Mouse (Mus musculus): ENCODE results near the gene Gm45062.
A peak's percentile ranks its signal among the peaks of the same experiment; 100 is the strongest.
"Not testable (repeated sequence)": the region's sequence is repeated elsewhere in the genome, so short reads cannot be mapped to it uniquely, and the experiment has no call there.

Gene Gm45062

DNA sequence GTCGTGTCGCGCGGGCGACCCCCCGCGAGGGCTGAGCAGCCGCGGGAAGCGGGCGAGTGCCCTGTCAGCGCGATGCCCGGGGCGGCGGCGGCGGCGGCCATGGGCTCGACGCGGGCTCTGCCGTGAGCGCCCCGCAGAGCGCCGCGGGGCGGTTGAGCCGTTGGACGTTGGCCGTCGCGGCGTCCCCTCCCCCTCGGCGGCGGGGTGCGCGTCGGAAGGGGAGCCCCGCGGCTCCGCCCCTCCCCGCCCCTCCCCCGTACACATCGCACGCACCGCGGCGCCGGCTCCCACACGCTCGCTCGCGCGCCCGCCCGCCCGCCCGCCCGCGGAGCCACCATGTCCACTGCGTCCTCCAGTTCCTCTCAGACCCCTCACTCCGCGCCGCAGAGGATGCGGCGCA is 250.3 kb downstream of the Gm45062 start, which contains the start of gene Glcci1:
Gene Glcci1 (plus strand): TSS at position 50 of the 400 bp plus-strand sequence.
- peak; percentile 69 for DNase-seq (ENCODE audit: low spot score)

DNA sequence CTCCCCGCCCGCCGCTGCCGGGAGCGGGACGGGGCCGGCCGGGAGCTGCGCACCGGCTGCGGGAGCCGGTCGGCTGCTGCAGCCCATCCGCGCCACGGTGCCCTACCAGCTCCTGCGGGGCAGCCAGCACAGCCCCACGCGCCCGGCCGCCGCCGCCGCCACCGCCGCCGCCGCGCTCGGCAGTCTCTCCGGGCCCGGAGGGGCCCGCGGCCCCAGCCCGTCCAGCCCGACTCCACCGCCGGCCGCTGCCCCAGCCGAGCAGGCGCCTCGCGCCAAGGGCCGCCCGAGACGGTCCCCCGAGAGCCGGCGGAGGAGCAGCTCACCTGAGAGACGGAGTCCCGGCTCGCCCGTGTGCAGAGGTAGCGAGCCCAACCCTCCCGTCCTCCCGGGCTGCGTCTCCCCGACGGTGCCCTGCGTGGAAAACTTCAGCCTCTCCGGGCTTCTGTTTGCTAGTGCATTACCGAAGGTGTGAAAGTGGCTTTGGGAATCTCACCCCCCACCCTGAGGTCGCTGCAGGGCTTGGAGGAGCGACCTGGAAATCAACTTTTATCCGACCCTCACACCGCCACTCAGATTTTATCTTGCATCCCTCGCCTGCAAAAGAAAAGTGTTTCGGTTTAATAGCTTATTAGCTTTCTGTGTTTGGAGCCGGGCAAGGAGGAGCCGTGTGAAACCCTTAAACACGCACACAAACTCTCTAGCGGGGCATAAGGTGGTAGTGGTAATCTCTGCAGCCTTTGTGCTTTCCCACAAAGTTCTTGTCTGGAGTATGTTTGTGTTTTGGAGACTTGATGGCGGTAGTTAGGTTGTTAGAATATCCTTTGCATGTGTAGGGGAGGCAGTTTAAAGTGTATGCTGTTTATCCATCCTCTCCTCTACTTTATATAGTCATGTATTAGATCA is 251.0 kb downstream of the Gm45062 start:
- peak; percentile 39 for DNase-seq (ENCODE audit: low spot score)

DNA sequence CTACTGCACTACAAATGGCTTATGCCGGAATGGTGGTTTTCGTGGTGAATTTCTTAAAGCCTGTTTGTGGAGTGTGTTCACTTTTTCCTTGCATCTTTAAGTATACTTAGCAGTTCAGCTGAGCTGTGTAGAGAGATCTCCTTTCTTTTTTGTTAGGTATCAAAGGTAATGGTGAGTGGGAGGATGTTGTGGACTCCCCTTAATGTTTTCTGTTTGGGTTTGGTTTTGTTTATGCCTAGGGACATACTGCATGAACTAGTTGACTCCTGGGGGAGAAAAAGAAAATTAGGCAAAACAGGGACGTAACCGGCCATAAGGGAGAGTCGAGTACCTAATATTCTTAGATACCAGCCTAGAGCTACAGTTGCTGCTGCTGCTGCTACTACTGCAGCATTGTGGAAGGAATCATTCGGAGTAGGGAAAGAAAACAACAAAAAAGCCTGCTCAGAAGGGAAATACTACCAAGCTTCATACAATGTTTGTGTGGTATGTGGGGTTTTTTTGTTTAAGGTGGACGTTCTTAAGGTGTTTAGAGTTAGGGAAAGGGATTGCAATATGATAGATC is 251.7 kb downstream of the Gm45062 start:
- no peak for DNase-seq (ENCODE audit: low spot score)

DNA sequence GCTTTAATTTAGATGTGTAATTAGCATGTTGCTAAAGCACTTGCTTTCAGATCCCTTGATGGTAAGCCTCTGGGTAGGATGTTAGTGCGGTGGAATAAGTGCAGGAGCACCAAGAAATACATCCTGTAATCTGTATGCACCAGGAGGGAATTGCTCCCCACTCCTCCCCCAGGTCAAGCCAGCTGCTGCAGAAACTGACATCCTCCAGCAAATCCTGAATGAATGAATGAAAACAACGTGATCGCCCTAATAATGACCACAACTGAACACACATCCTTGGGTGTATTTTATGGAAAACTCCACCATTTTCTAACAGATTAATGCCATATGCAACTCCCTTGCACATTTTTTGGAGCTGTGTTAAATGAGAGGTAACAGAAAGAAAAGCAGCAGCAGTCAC is 252.2 kb downstream of the Gm45062 start:
- no peak for DNase-seq (ENCODE audit: low spot score)

DNA sequence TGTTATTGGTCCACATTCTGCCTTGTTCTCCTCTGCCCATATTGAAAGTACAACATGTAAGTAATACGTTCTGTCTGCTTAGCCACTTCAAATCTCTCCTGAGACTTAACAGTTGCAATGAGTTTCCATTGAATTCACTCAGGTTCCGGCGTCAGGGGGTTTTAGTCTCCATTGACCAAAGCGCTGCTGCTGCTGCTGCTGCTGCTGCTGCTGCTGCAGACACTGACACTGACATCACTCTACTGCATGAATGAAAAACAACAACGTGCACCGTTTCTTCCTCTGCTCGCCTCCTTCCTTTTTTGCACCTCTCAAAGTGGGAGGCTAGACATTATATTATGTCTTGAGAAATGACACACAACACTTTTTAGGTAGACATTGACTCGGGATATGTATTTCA is 253.2 kb downstream of the Gm45062 start:
- no peak for DNase-seq (ENCODE audit: low spot score)

DNA sequence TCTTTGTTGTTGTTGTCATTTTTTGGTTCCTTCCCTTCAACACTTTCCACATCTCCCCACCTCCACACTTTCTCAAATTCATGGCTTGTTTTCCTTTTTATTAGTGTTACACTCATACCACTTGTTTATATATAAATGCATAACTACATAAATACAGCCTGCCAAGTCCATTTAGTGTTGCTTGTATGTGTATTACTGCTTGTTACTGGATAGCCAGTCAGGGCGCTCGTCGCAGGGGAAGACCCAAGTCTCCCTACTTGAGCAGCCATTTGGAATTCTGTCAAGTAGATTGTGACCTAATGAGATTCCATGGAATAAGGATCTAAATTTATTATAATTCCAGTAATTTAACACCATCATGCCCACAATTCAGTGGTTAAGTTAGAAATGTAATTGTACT is 260.4 kb downstream of the Gm45062 start:
- no peak for DNase-seq (ENCODE audit: low spot score)

DNA sequence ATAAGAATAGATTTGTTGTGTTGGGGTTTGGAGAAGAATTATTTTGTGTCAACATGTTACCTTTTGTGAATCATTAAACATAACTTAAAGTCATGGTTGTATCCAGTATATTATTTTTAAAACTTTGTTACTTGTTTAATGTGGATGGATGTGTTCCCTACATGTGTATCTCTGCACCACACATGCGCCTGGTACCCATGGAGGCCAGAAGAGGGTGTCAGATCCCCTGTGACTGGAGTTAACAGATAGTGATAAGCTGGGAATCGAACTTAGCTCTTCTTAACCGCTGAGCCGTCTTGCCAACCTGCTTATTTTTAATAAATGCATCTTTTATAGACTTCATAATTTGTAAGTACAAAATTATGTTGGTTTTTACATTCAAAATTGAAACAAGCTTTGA is 262.0 kb downstream of the Gm45062 start:
- DNase-seq (ENCODE audit: low spot score) = no peak

DNA sequence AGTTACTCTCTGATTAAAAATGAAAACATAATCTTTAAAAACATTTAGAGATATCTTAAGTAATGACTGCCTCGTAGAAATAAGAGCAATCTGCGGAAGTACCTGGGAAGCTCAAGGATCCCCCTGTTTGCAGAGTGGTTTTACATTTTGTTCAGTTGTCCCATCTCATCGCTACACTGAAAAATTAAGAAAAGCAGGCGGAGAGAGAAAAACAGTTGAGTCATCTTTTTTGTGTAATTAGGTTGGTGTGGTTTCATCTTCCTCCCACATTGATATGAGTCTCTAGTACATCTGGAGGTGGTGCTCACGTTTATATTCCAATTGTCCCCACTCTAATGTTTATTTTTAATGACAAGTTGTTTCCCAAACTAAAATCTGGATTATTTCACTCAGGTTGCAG is 265.5 kb downstream of the Gm45062 start:
- no peak for DNase-seq (ENCODE audit: low spot score)

DNA sequence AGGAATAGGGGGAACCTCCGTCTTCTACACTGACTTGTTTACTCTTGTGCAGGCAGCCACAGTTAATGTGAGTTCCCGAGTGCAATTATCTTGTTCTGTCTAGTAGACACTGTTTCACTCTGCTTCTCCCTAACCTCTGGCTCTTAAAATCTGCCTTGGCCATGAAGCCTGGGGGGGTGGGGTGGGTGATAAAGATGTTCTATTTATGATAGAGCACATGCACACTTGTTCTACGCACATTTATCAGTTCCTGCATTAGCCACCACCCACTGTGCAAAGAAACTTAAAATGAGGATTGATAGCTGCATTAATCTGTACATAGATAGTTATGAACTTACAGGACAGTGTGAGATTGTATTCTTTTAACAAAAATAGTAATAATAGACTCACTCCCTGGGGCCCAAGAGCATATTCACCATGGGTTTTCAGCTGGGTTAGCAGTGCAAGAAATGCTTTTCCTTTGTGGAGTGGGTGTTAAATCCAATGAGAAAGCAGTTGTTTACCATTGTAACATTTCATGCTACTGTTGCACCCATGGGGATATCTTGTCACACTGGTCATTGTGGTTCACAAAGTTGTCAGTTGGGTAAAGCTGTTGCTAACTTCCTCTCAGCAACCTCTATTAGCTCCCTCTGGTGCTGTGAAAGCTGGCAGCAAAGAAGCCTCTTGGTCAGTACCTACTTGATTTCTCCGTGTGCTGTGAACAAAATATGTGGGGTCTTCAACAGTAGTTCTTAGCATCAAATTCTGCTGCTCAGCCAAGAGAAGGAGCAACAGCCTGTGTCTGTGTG is 272.0 kb downstream of the Gm45062 start:
- no peak for DNase-seq (ENCODE audit: low spot score)

DNA sequence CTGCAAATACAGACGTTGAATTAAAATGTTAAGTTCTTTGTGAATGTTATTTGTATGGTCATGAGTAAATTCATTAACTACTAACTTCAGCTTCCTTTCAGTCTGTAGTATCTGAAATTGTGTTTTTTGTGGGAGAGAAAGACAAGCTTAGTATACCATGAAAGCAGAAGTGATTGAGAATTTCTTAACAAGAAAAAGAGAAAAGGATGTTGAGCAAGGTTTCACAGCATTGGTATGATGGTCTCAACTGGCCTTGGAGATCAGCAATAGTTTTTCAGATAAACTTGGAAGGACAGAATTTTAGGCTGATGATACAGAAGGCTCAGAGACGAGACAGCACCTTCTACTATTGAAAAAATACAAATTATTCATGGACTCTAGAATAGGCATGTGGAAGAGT is 277.7 kb downstream of the Gm45062 start:
- DNase-seq (ENCODE audit: low spot score) = no peak

DNA sequence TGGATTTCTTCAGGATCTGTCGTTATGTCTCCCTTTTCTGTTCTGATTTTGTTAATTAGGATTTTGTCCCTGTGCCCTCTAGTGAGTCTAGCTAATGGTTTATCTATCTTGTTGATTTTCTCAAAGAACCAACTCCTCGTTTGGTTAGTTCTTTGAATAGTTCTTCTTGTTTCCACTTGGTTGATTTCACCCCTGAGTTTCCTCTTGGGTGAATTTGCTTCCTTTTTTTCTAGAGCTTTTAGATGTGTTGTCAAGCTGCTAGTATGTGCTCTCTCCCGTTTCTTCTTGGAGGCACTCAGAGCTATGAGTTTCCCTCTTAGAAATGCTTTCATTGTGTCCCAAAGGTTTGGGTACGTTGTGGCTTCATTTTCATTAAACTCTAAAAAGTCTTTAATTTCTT is 282.3 kb downstream of the Gm45062 start:
- not testable (repeated sequence) for DNase-seq (ENCODE audit: low spot score)

DNA sequence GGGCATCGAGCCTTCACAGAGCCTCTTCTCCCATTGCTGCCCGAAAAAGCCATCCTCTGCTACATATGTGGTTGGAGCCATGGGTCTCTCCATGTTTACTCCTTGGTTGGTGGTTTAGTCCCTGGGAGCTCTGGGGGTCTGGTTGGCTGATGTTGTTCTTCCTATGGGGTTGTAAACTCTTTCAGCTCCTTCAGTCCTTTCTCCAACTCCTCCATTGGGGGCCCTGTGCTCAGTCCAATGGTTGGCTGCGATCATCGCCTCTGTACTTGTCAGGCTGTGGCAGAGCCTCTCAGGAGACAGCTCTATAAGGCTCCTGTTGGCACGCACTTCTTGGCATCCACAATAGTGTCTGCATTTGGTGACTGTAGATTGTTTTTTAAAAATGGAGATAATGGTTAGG is 285.6 kb downstream of the Gm45062 start:
- DNase-seq (ENCODE audit: low spot score) = no peak

DNA sequence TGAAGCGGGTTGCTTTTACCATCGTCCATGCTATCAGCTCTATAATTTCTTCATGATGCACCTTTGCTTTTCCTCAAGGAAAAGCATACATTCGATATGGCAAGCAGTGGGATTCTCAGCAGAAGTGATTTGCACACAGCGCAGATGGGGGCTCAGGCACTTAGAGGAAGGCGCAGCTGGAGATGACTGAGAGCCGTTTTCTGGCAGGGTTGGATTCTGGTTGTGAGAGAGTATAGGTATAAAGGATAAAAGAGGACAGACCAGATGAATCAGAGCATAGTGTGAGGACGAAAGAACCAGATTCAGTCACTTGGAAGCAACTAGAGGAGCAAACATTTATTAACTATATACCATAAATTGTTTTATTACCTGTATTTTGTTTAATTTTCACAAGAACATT is 286.5 kb downstream of the Gm45062 start:
- DNase-seq (ENCODE audit: low spot score) = no peak

DNA sequence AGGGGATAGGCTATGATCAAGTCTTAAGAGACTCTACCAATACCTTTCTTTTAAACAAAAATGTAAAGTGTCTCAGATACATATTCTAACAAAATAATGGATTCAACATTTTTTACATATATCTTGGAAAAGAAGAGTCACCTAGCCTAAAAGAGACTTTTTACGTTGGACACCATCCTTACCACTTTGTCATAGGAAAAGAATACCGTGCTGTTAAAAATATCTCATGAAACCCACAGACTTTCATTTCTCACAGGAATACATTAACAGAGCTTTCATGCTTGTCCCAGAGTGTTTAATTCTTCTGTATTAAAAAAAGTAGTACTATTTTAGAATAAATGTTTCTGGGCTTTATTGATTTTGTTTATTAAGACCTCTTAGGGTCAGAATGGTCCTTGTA is 291.9 kb downstream of the Gm45062 start:
- DNase-seq (ENCODE audit: low spot score) = no peak

DNA sequence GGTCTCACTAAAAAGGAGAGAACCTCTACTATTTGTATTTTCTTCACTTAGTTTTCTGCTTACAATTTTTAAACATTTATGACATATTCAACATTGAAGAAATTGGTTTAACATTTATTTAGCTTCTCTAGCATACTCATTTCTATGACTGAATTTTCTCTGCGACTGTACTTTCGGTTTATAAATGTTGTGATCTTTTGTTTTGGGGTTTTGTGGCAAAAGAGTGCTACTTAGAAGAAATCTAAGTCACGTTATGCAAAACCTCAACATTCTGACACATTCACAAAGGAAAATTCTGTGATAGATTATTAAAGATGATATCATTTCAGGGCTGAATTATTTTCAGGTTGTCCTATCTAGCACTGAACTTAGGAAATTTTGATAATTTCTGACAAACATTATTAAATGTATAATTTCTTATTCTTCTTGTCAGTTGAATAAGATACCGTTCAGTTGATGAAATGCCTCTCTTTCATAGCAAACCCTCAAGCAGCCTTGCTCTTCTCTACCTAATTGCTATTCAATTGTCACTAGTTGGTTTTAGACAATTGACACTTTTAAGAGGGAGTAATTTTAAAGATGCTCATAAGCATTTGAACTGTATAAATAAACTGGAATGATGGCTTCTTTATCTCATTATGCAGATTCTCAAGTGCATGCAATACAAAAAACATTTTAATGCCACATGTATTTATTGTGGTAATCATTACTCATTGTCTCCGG is 297.8 kb downstream of the Gm45062 start:
- DNase-seq (ENCODE audit: low spot score) = no peak

DNA sequence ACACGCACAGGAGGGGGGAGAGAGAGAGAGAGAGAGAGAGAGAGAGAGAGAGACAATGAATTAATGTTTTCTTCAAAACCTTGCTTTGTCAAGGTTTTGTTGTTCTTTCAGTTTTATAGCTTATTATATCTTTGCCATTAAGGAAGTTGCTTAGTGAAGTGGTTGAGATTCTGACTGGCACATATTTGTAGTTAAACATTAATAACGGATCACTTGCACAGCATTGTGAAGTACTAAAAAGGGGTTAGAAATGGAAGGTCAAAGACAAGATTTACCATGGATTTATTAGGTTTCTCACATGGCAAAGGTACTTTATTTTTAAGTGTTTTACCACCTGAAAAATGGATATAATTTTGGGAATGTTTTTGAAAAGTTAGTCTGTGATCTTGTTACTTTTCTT is 301.4 kb downstream of the Gm45062 start:
- DNase-seq (ENCODE audit: low spot score) = no peak

DNA sequence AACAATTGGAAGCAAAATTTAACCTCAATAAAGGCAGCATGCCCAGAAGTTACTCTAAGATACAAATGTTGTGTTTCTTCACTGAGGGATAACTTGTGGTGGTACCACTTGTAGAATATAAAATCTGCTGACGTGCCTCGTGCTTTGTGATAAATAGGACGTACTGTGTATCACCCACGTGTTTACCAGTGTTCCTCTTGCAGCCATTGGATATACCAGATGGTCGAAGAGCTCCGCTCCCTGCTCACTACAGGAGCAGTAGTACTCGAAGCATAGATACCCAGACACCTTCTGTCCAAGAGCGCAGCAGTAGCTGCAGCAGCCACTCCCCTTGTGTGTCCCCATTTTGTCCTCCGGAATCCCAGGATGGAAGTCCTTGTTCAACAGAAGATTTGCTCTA is 323.1 kb downstream of the Gm45062 start:
- no peak for DNase-seq (ENCODE audit: low spot score)

DNA sequence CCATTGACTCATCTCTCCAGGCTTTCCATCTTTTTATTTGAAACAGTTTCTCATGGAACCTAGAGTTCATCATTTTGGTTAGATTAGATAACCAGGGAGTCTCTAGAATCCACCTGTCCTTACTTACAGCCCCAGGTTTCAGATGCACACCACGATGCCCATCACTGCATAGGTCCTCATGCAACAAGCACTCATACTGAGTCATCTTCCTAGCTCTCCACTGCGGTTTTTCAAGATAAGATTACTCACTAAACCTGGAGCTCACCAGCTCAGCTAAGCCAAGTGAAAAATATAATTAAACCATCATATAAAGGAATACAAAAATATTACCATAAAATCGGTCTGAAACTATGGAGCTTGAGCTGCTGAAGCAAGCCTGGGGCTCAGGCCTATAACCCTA is 324.6 kb downstream of the Gm45062 start:
- no peak for DNase-seq (ENCODE audit: low spot score)

DNA sequence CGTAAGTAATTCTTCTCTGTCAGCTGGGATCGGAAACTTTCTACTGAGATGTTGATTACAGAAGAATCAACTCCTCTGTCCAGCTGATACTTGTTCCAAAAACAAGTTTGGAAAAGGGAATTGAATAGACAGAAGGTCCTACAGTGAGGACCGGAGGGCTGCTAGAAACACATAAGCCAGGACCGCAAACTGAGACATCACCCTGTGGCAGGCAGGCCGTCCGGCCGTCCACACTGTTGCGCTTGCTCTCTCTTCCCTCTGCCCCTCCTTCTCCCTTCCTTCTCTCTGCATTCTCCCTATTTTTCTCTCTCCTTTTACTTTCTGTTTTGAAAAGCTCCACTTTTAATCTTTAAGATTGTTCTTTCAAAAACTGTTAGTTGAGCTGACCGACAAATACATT is 332.4 kb downstream of the Gm45062 start:
- no peak for DNase-seq (ENCODE audit: low spot score)

DNA sequence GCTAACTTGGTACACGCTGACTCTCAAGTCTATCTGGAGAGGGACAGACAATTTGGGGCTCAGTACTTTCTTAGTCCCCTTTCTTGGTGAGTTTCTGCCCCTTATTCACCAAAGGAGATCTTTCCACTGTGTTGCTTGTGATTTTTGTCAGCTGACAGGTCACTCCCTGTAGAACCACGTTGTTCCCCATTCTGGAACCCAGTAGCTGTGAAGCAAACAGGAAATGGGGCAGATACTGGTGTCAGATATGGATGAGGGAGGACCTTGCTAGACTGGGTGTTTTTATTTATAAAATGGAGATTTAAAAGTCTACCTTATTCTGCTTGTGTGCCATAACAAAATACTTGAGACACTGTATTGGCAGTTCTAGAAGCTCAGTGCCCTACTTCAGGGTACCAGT is 358.1 kb downstream of the Gm45062 start:
- no peak for DNase-seq (ENCODE audit: low spot score)

DNA sequence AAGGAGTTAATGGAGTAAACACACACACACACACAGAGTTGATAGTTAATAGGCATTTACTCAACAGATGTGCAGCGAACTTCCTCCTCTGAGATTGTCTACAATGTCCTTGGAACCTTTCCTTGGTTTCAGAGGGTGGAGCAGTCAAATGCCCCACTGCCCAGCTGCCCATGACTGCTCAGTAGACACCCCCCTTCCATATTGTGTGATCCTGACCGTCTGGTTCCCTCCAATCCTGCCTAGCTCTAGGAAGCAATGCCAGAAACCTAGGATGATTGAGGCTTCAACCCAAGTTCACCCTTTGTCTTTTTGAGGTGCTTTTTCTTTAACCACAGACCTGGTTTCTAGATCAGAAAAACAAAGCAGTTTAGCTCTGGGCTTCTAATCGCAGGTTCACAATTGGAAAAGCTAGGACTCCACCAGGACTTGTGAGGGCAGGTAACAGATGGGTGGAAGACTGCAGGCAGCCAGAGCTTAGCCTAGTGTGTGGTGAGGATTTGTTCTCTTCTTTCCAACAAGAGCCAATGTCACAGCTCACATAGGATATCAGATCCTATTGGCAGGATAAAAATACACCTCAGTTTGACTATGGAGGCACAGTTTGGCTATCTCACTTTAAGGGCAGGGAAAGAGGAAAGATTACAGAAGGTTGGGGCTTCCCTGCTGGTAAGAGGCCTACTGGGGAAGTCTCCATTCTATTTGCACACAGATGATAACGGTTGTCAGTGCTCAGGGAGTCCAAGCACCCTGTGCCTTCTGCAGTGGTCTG is 360.5 kb downstream of the Gm45062 start:
- no peak for DNase-seq (ENCODE audit: low spot score)

DNA sequence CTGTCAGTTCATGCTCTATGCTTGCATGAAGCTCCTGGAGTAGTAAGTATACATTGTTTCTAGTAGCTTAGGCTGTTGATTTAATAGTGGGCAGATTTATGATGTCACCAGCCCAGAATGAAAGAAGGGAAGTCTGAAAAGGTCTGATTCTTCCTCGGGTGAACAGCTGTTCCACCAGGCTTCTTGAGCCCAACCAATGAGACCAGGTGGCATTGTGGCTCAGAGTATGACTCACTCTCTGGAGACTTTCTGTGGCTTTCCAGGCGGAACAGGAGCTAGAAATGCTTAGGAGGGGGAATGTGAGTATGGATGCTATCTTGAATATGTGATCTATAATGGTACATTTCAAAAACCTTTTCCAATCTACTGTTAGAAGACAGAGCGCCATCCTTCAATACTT is 363.8 kb downstream of the Gm45062 start:
- DNase-seq (ENCODE audit: low spot score) = no peak

All from urinary bladder, postnatal 14 days (tissue).